Mouse (Mus musculus) stomach, postnatal 0 days (tissue): Measurements from ENCODE around the gene Cdk11b.
A peak's percentile ranks its signal among the peaks of the same experiment; 100 is the strongest.

Experiments used
- CTCF ChIP-seq: IDR thresholded peaks from 2 replicates; pipeline ENCODE4 v1.5.1; 2016; ENCODE audit warnings: antibody characterized with exemption, low read depth, mild to moderate bottlenecking, moderate library complexity
- EP300 ChIP-seq: optimal IDR thresholded peaks from 2 replicates; pipeline ENCODE3; 2016; ENCODE audit warnings: antibody characterized with exemption

- TF ChIP-seq CTCF (peak; percentile 61), EP300 (no peak)
These were observed 29.0 kb downstream of the Cdk11b start for GRCm38 (mm10) chr4:155653451-155654182.
